Mouse (Mus musculus) midbrain, embryonic 14.5 days (tissue): ENCODE measurements around the gene Rcan2. TPM values are rescaled to one million over a fixed set of nuclear protein-coding genes. Genes with fewer than 3 reads are reported as not detected.

Experiments
- ATAC-seq: fragments of 200-750 bp; cut with Nextera tagmentation; 2 replicates; pipeline ENCODE4 v1.8.0; 2017; ENCODE audit warnings: moderate number of reproducible peaks, moderate library complexity; ENCODE audit not compliant: low FRiP score, low TSS enrichment
- DNase-seq: peaks from one replicate; pipeline ENCODE4 v3.0.0-alpha.2; 2015
- H3K27ac ChIP-seq: fragments of 300-500 bp; sonication (generic); replicated peaks from 2 replicates; pipeline ENCODE4 v1.5.1; 2014; ENCODE audit warnings: mild to moderate bottlenecking, low read depth, low read length, moderate library complexity
- H3K27me3 ChIP-seq: fragments of 300-500 bp; sonication (generic); 2 replicates; pipeline ENCODE4 v1.6.1; 2014; ENCODE audit warnings: low read length, control low read depth, mixed read lengths; ENCODE audit not compliant: control insufficient read depth, insufficient read depth
- H3K36me3 ChIP-seq: fragments of 300-500 bp; sonication (generic); 2 replicates; pipeline ENCODE4 v1.6.1; 2014; ENCODE audit warnings: low read length, control low read depth; ENCODE audit not compliant: control insufficient read depth, insufficient read depth
- H3K4me1 ChIP-seq: fragments of 300-500 bp; sonication (generic); 2 replicates; pipeline ENCODE4 v1.6.1; 2014; ENCODE audit warnings: mild to moderate bottlenecking, antibody characterized with exemption, low read length, control low read depth; ENCODE audit not compliant: control insufficient read depth, insufficient read depth
- H3K4me2 ChIP-seq: fragments of 300-500 bp; sonication (generic); 2 replicates; pipeline ENCODE4 v1.6.1; 2014; ENCODE audit warnings: mild to moderate bottlenecking, low read length, moderate library complexity
- H3K4me3 ChIP-seq: fragments of 300-500 bp; sonication (generic); replicated peaks from 2 replicates; pipeline ENCODE4 v1.5.1; 2014; ENCODE audit warnings: low read depth, low read length
- H3K9ac ChIP-seq: fragments of 300-500 bp; sonication (generic); replicated peaks from 2 replicates; pipeline ENCODE4 v1.6.1; 2014; ENCODE audit warnings: mild to moderate bottlenecking, low read length, moderate library complexity
- H3K9me3 ChIP-seq: fragments of 300-500 bp; sonication (generic); 2 replicates; pipeline ENCODE4 v1.6.1; 2016; ENCODE audit warnings: low read length, control low read depth, mixed read lengths; ENCODE audit not compliant: control insufficient read depth
- WGBS: fragments of 180-500 bp; shearing (Covaris S2); extraction: QIAGEN DNeasy Blood & Tissue Kit; methylation state at CpG from one replicate; pipeline ENCODE4 v1.1.7; 2014; 5-methylcytosine and 5-hydroxymethylcytosine counted together
- polyA plus RNA-seq: library from polyadenylated mRNA; unstranded; fragments of >200 nt; fragmentation: Nextera tagmentation; extraction: Ambion mirVana; gene quantifications from 2 replicates; pipeline ENCODE4 v1.2.1, GENCODE M21; 2014

The Rcan2 gene
- polyA plus RNA-seq, 1 experiment from 2014 or later, result 79.4 TPM

DNA sequence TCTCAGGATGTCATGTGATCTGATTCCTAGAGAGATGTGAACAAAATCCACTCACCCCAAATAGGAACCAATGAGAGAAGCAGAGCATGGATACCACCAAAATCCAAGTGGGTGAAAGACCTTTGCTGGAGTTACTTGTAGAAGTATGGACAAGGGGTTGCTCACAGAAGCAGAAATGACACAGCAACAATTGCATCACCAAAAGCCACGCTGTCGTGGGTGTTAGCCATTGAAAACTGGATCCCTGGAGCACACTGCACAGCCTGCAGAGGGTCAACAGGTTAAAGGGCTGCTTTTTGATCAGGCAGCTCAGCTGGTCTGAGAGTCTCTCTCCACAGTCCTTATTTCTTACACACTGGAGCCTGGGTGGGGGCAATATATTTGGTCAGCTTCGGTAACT lies 274.4 kb downstream of the Rcan2 start:
- no peak overlapping the region for H3K27ac ChIP-seq
- H3K27me3 ChIP-seq, result no peaks in the 10 kb centered on the region
- no peak overlapping the region for H3K4me2 ChIP-seq
- ATAC-seq, result no peak
- H3K9me3 ChIP-seq, result no peaks in the 10 kb centered on the region
- H3K4me1 ChIP-seq, result peaks cover 6% of the 10 kb centered on the region; the same call in 1 of the 2 replicates
- no peak overlapping the region for H3K9ac ChIP-seq
- 78% methylated on average over 3 of the region's 3 CpGs for WGBS
- peaks cover 2% of the 10 kb centered on the region; the same call in 1 of the 2 replicates for H3K36me3 ChIP-seq
- H3K4me3 ChIP-seq, result no peak overlapping the region
- no peak for DNase-seq

DNA sequence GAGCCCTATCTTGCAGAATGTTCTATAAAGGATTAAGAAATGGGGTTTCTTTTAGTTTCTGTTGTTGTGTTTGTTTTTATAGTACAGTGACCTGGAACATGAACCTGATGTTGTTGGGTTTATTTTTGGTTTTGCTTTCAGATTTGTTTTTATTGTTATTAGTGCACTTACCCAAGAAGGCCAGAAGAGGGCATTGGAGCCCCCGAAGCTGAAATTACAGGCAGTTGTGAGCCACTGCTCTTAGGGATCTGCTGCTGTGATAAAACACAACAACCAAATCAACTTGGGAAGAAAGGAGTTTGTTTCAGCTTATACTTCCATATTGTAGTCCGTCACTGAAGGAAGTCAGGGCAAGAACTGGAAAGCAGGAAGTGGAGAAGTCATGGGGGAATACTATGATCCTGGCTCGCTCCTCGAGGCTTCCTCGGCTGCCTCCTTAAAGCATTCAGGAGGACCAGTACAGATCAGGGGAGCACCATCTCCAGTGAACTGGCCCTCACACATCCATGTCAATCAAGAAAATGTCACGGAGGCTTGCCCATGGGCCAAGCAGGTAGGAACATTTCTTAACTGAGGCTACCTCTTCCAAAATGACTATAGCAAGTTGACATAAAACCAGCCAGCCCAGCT lies 275.0 kb downstream of the Rcan2 start:
- Histone ChIP-seq H3K4me2 (no peak overlapping the region), H3K36me3 (peaks cover 8% of the 10 kb centered on the region), H3K4me1 (peaks cover 6% of the 10 kb centered on the region; the same call in 1 of the 2 replicates), H3K9ac (no peak overlapping the region), H3K4me3 (no peak overlapping the region), H3K9me3 (no peaks in the 10 kb centered on the region), H3K27ac (no peak overlapping the region), H3K27me3 (no peaks in the 10 kb centered on the region)
- ATAC-seq, result no peak
- peak; percentile 72 for DNase-seq
- 56% methylated on average over 6 of the region's 6 CpGs for WGBS

DNA sequence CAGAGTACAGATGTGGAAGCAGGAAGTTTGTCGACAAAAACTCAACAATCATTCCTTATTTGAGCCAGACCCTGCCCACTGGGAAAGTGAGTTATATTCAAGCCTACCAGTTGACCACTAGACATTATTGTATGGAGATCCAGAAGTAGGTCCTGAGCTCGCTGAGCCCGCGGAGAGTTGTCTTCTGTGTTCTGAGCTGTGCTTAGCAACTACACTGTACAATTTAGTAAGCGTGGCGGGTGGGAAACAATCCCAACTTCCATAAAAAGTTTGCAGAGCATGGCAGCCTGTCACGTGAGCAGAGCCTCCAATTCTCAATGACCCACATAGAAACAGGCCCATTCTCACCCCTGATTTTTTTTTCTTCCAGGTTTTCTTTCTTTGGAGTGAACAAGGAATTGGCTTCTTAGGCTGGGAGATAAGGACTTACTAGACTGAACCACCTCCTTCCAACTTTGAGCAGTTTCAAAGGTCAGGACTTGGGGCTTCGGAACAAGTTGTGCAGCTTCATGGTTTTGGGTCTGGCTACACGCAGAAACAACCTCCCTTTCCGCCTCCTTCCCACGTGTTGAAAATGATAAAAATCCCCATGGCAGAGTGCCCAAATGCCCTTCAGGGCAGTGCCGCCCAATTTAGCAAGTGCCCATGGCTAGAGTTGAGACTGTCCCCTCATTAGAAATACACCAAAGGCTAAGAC lies 276.1 kb downstream of the Rcan2 start:
- 86% methylated on average over 12 of the region's 12 CpGs for WGBS

DNA sequence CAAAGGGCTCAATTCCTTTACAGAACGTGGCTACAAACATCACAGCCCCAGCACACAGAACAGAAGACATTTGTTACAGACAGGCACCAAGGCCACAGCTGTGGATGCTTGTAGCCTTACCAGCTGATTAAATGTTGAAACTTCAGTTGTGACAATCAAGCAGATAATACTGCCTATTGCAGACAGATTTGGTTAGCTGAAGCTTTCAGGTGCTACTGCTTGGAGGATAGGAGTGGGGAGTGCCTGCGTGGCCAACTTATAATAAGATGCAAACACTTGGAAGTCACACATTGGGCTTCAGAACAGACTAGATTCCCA lies 276.7 kb downstream of the Rcan2 start:
- no peak overlapping the region for H3K4me3 ChIP-seq
- peaks cover 15% of the 10 kb centered on the region for H3K36me3 ChIP-seq
- peaks cover 9% of the 10 kb centered on the region for H3K4me1 ChIP-seq
- 80% methylated on average over 2 of the region's 2 CpGs for WGBS
- no peaks in the 10 kb centered on the region for H3K27me3 ChIP-seq
- H3K4me2 ChIP-seq, result no peak overlapping the region
- no peaks in the 10 kb centered on the region for H3K9me3 ChIP-seq
- no peak for ATAC-seq
- H3K27ac ChIP-seq, result no peak overlapping the region
- H3K9ac ChIP-seq, result no peak overlapping the region
- no peak for DNase-seq

More for the DNA sequence above, 276.1 kb downstream of the Rcan2 start:
- no peaks in the 10 kb centered on the region for H3K9me3 ChIP-seq
- H3K27me3 ChIP-seq, result no peaks in the 10 kb centered on the region
- H3K36me3 ChIP-seq, result peaks cover 15% of the 10 kb centered on the region
- peaks cover 6% of the 10 kb centered on the region for H3K4me1 ChIP-seq
- H3K4me3 ChIP-seq, result no peak overlapping the region
- H3K4me2 ChIP-seq, result no peak overlapping the region
- DNase-seq (no peak), ATAC-seq (no peak)
- no peak overlapping the region for H3K27ac ChIP-seq
- H3K9ac ChIP-seq, result no peak overlapping the region

DNA sequence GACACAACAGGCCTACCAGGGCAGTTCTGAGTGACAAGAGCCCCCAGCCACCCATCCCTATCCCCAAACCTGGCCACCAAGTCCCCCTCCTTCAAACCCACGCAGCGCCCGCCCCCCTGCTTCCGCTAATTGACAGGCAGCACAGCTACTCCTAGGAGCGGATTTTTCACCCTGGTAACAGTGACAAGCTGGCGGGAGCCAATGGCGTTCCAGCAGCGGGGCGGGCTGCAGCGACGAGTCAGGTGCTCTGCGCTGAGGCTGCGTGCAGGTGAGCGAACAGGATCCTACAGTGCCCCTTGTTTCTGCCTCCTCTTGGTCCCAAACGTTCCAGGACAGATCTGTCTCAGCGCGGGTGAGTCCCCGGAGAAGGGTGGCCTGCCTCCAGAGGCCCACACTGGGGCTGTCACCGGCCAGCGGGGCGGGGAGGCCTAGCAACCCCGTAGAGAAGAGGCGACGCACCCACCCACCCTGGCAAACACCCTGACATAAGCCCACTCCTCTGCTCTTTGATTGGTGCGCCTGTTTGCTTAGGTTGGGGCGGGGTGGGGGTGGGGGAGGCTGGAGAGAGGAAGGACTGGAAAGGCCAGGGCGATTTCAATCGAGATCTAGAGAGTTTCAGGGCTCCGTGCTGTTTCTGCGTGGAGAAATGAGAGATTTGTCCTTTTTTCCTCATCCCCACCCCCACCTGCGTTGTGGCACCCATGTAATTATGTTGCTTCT lies 277.6 kb downstream of the Rcan2 start, which contains the start of gene Enpp5:
Gene Enpp5 (plus strand): TSS at position 183 of the 720 bp plus-strand sequence.
- Histone ChIP-seq H3K27ac (peak within 1 kb of the TSS; percentile 92), H3K27me3 (no peaks in the 10 kb centered on the region), H3K9me3 (no peaks in the 10 kb centered on the region), H3K4me2 (peak within 1 kb of the TSS; percentile 68), H3K4me1 (peaks cover 11% of the 10 kb centered on the region), H3K9ac (peak within 1 kb of the TSS; percentile 83), H3K36me3 (peaks cover 24% of the 10 kb centered on the region), H3K4me3 (peak within 1 kb of the TSS; percentile 66)
- ATAC-seq (peak; percentile 98), DNase-seq (peak; percentile 95)
- WGBS, result 0% methylated on average over 31 of the region's 31 CpGs

DNA sequence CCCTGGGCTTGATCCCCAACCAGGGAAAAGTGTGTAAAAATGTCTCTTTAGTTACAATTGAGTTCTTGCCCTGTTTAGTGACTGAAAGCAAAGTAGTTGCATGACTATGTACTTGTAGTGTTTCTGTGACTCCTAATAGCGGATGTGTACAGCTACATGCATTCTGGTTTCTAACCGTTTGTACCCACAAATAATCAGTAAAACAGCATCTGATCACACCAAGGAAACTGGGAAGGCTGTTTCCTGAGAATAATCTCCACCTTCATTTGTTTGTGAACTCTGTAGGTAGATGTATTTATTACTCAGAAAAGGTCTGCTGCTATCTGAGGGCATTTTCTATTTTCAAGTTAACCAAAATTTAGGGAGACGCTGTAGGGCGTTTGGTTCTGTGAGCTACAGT lies 282.0 kb downstream of the Rcan2 start:
- H3K27me3 ChIP-seq, result no peaks in the 10 kb centered on the region
- peaks cover 50% of the 10 kb centered on the region for H3K36me3 ChIP-seq
- no peak overlapping the region for H3K27ac ChIP-seq
- DNase-seq (no peak), ATAC-seq (no peak)
- no peak overlapping the region for H3K4me3 ChIP-seq
- WGBS, result 95% methylated on average over 4 of the region's 4 CpGs
- no peaks in the 10 kb centered on the region for H3K9me3 ChIP-seq
- peaks cover 11% of the 10 kb centered on the region for H3K4me1 ChIP-seq
- H3K9ac ChIP-seq, result no peak overlapping the region
- no peak overlapping the region for H3K4me2 ChIP-seq

DNA sequence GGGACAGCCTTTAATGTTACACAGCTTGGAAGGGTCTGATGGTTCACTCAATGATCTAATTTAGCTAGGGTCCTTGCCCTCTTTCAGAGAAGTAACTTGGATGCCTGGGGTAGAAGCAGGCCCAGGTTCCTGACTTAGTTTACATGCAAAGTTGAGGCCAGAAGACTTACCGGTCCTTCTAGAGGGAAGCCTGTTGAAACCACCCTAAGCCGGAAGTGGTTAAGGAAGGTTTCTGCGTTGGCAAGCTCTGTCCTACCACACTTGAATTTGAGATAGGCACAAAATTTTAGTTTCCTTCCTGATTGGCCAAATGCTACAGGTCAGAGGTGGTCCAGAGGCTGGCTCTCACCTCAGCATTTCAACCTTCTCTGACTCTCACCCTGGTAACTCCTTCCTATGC lies 287.1 kb downstream of the Rcan2 start:
- WGBS, result 92% methylated on average over 3 of the region's 3 CpGs
- Histone ChIP-seq H3K36me3 (peaks cover 36% of the 10 kb centered on the region), H3K27me3 (no peaks in the 10 kb centered on the region)

More for the DNA sequence above, 287.1 kb downstream of the Rcan2 start:
- Histone ChIP-seq H3K9me3 (no peaks in the 10 kb centered on the region), H3K4me3 (no peak overlapping the region), H3K4me1 (no peaks in the 10 kb centered on the region), H3K9ac (no peak overlapping the region), H3K27ac (no peak overlapping the region), H3K4me2 (no peak overlapping the region)
- no peak for ATAC-seq
- no peak for DNase-seq
